Mouse (Mus musculus) C2C12 (cell line): ENCODE measurements around the gene Rab8b.

Source experiments
- CTCF ChIP-seq: IDR thresholded peaks from one replicate; pipeline ENCODE4 v1.5.1; 2011; ENCODE audit not compliant: control insufficient read depth, insufficient read depth, insufficient read length
- MYOG ChIP-seq: IDR thresholded peaks from one replicate; pipeline ENCODE4 v1.6.1; 2011; ENCODE audit not compliant: control insufficient read depth, insufficient read length; ENCODE audit errors: extremely low read depth

DNA sequence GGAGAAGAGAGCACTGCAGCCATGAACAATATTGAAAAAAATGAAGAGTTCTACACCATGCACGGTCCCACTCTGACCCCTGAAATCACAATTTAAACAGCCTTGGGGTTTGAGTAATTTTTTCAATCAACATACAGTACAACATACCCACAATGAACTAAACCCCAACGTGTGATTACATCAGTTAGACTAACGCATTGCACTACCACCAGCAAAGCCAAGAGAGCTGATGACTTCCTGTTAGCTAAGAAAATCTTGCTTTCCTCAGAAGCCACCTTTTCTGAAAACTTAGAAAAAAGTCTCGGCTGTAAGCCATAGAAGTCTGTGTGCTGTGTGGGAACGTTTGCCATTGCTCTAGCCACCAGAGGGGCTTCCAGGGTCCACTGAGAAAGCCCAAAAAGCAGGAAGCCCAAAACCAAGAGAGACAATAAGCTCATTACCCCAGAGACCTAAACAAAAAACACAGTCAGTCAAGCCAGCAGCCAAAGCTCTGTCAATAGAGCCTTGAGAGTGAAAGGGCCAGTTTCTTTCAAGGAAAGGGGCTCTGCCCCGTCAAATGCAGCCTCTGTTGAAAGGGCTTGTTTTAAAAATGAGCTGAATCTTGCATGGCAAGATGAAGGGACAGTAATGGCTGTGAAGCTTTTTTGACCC is 31.4 kb downstream of the Rab8b start:
- TF ChIP-seq CTCF, result no peak
- TF ChIP-seq MYOG, result no peak
